8 mouse cellular contexts compared by ENCODE assay signal in genomic region chr5:124602349-124602748, GRCm38 (mm10). TPM values are rescaled to one million over a fixed set of nuclear protein-coding genes. Genes with fewer than 3 reads are reported as not detected.
DNase-seq lines count a peak whose midpoint lies in the region; ATAC-seq and TF ChIP-seq lines count a peak whose summit lies in the region.

No protein-coding gene starts in this region.

- H3K27me3 ChIP-seq in cerebellum, adult 2 months (ENCODE audit: control insufficient read depth, insufficient read depth, low read length): no peaks in the 10 kb centered on the region
- no peaks in the 10 kb centered on the region for H3K27me3 ChIP-seq in Patski
- H3K27me3 ChIP-seq in embryonic facial prominence, embryonic 10.5 days (replicated peaks; ENCODE audit: low read depth, poor library complexity, severe bottlenecking): no peaks in the 10 kb centered on the region
- no peaks in the 10 kb centered on the region for H3K27me3 ChIP-seq in limb, embryonic 11.5 days (ENCODE audit: control insufficient read depth, insufficient read depth, low read length)
- no peaks in the 10 kb centered on the region for H3K27me3 ChIP-seq in splenic B cell, adult 2 months (ENCODE audit: control insufficient read depth, insufficient read depth, low read length, poor library complexity, severe bottlenecking)

- H3K27ac ChIP-seq in cerebellum, adult 2 months (ENCODE audit: insufficient read depth, low read length): no peak overlapping the region
- no peak overlapping the region for H3K27ac ChIP-seq in embryonic facial prominence, embryonic 10.5 days (replicated peaks)
- no peak overlapping the region for H3K27ac ChIP-seq in limb, embryonic 11.5 days (replicated peaks; ENCODE audit: low read depth, low read length)

- ATAC-seq in Patski: no peak
- ATAC-seq in limb, embryonic 11.5 days (ENCODE audit: insufficient number of reproducible peaks, low FRiP score, low TSS enrichment, low read depth): no peak

- no peak overlapping the region for H3K4me3 ChIP-seq in cerebellum, adult 2 months (replicated peaks; ENCODE audit: insufficient read depth, low read depth, low read length)
- H3K4me3 ChIP-seq in embryonic facial prominence, embryonic 10.5 days: no peak overlapping the region
- H3K4me3 ChIP-seq in limb, embryonic 11.5 days (ENCODE audit: low read depth, low read length): no peak overlapping the region

- no peaks in the 10 kb centered on the region for H3K9me3 ChIP-seq in embryonic facial prominence, embryonic 10.5 days
- no peaks in the 10 kb centered on the region for H3K9me3 ChIP-seq in limb, embryonic 11.5 days (ENCODE audit: control insufficient read depth, low read length)

- H3K4me1 ChIP-seq in cerebellum, adult 2 months (ENCODE audit: control insufficient read depth, insufficient read depth, low read length): no peaks in the 10 kb centered on the region
- peaks cover 11% of the 10 kb centered on the region for H3K4me1 ChIP-seq in embryonic facial prominence, embryonic 10.5 days
- H3K4me1 ChIP-seq in limb, embryonic 11.5 days (ENCODE audit: control insufficient read depth, insufficient read depth, low read length): 0 out of 2 replicates have a peak, but pooled peaks cover 5% of the 10 kb centered on the region

- in situ Hi-C loops in Patski (cut with MboI; ENCODE audit: low pct_unique_long_range_greater_than_20kb): no loop called here

- DNase-seq in cerebellum, adult 2 months: peak in 1 of 2 experiments; percentile 49
- no peak for DNase-seq in cerebellum, adult 8-10 months
- peak; percentile 65 for DNase-seq in layer of hippocampus, adult 11-12 months (ENCODE audit: low spot score)
- DNase-seq in layer of hippocampus, adult 9-11 months: no peak
- peak; percentile 34 for DNase-seq in Patski (ENCODE audit: low read depth, low spot score)
- peak; percentile 63 for DNase-seq in embryonic facial prominence, embryonic 10.5 days (ENCODE audit: low spot score)
- DNase-seq in limb, embryonic 11.5 days (ENCODE audit: low spot score): peak; percentile 77
- peak; percentile 66 for DNase-seq in splenic B cell, adult 2 months (ENCODE audit: low read depth, low spot score)

- peaks cover 8% of the 10 kb centered on the region for H3K36me3 ChIP-seq in embryonic facial prominence, embryonic 10.5 days (replicated peaks)
- H3K36me3 ChIP-seq in limb, embryonic 11.5 days (ENCODE audit: control insufficient read depth, insufficient read depth, low read length): no peaks in the 10 kb centered on the region
- no peaks in the 10 kb centered on the region for H3K36me3 ChIP-seq in splenic B cell, adult 2 months (ENCODE audit: control insufficient read depth, insufficient read depth, low read length, poor library complexity, severe bottlenecking)

- TF ChIP-seq POLR2A in cerebellum, adult 2 months (IDR thresholded peaks at IDR 0.05; ENCODE audit: borderline replicate concordance, insufficient read depth, low read length): no peak

- CTCF ChIA-PET in Patski (lab: Charles Lee): interaction anchor here (1.4 kb wide), 1 partner anchor 15 kb away, joined by 4 read pairs; no protein-coding TSS in a partner anchor

- TF ChIP-seq CTCF in cerebellum, adult 2 months (IDR thresholded peaks at IDR 0.05; ENCODE audit: borderline replicate concordance, insufficient read depth, low read depth, low read length): peak; percentile 54; the same call in 1 of the 2 replicates
- no peak for TF ChIP-seq CTCF in Patski (IDR thresholded peaks at IDR 0.05)

- H3K9ac ChIP-seq in limb, embryonic 11.5 days (ENCODE audit: low read length): no peak overlapping the region

- WGBS in cerebellum, adult 2 months: 62% methylated on average over 5 of the region's 5 CpGs
- WGBS in embryonic facial prominence, embryonic 10.5 days: 72% methylated on average over 5 of the region's 5 CpGs
- WGBS in limb, embryonic 11.5 days: 71% methylated on average over 5 of the region's 5 CpGs

- no peak overlapping the region for H3K4me2 ChIP-seq in limb, embryonic 11.5 days (ENCODE audit: low read depth, severe bottlenecking)

- POLR2A ChIA-PET in Patski (lab: Charles Lee): no interaction called here

RNA-seq across cellular contexts. Expression of gene Gtf2h3, which starts 23.4 kb away (rescaled TPM):
- 46.0 and 46.1 TPM in 2 replicates for polyA plus RNA-seq in cerebellum, adult 2 months (2012; rRNA removed)
- polyA plus RNA-seq in Patski (2021): 45.0 TPM
- polyA plus RNA-seq in embryonic facial prominence, embryonic 10.5 days (2016; fragmentation: Nextera tagmentation; extraction: Ambion mirVana): 114 TPM in 2 replicates
- polyA plus RNA-seq in limb, embryonic 11.5 days (2014; fragmentation: Nextera tagmentation; extraction: Ambion mirVana): 98.7 and 107 TPM in 2 replicates

RNA-seq across cellular contexts. Expression of gene Eif2b1, which starts 23.4 kb away (rescaled TPM):
- polyA plus RNA-seq in cerebellum, adult 2 months (2012; rRNA removed): 36.7 and 38.4 TPM in 2 replicates
- 47.7 TPM for polyA plus RNA-seq in Patski (2021)
- polyA plus RNA-seq in embryonic facial prominence, embryonic 10.5 days (2016; fragmentation: Nextera tagmentation; extraction: Ambion mirVana): 83.7 and 88.2 TPM in 2 replicates
- polyA plus RNA-seq in limb, embryonic 11.5 days (2014; fragmentation: Nextera tagmentation; extraction: Ambion mirVana): 83.1 and 85.1 TPM in 2 replicates

RNA-seq across cellular contexts. Expression of gene Atp6v0a2, which starts 26.0 kb away (rescaled TPM):
- polyA plus RNA-seq in cerebellum, adult 2 months (2012; rRNA removed): 46.0 and 46.9 TPM in 2 replicates
- polyA plus RNA-seq in Patski (2021): 54.5 TPM
- polyA plus RNA-seq in embryonic facial prominence, embryonic 10.5 days (2016; fragmentation: Nextera tagmentation; extraction: Ambion mirVana): 40.8 and 45.0 TPM in 2 replicates
- 47.1 and 49.2 TPM in 2 replicates for polyA plus RNA-seq in limb, embryonic 11.5 days (2014; fragmentation: Nextera tagmentation; extraction: Ambion mirVana)

RNA-seq across cellular contexts. Expression of gene Ddx55, which starts 49.7 kb away (rescaled TPM):
- 37.9 and 41.6 TPM in 2 replicates for polyA plus RNA-seq in cerebellum, adult 2 months (2012; rRNA removed)
- polyA plus RNA-seq in Patski (2021): 24.5 TPM
- 16.7 and 18.2 TPM in 2 replicates for polyA plus RNA-seq in embryonic facial prominence, embryonic 10.5 days (2016; fragmentation: Nextera tagmentation; extraction: Ambion mirVana)
- polyA plus RNA-seq in limb, embryonic 11.5 days (2014; fragmentation: Nextera tagmentation; extraction: Ambion mirVana): 14.4 and 15.3 TPM in 2 replicates

Comparison
In these comparisons a context has a peak if more than half of its experiments do, and no peak if none do; other contexts are left out.
1. DNase-seq: peak in layer of hippocampus, adult 11-12 months (single experiment), Patski (single experiment), embryonic facial prominence, embryonic 10.5 days (single experiment), limb, embryonic 11.5 days (single experiment) and splenic B cell, adult 2 months (single experiment); none in cerebellum, adult 8-10 months (single experiment) and layer of hippocampus, adult 9-11 months (single experiment).